ENCODE assay signal across 21 mouse cellular contexts in genomic region chr15:80934841-80935240, GRCm38 (mm10).
"Had no signal": no experiment of that assay in that cellular context is flagged by ENCODE, and none has a peak within 500 bp of the region (broad histone marks: within the 10 kb centered on the region; RNA-seq: fewer than 3 reads in every experiment).

No protein-coding gene starts in this region.

- H3K27ac ChIP-seq: liver, embryonic 13.5 days; liver, embryonic 15.5 days; macrophage; midbrain, embryonic 13.5 days; neural tube, embryonic 13.5 days; neural tube, embryonic 15.5 days had no signal

- H3K4me1 ChIP-seq: midbrain, embryonic 13.5 days; neural tube, embryonic 13.5 days; neural tube, embryonic 15.5 days had no signal

- ATAC-seq: liver, postnatal 0 days; midbrain, embryonic 13.5 days; midbrain, embryonic 16.5 days had no signal

- H3K4me2 ChIP-seq: liver, embryonic 11.5 days; liver, embryonic 13.5 days; liver, embryonic 15.5 days; lung, embryonic 14.5 days; midbrain, embryonic 11.5 days; midbrain, embryonic 13.5 days; neural tube, embryonic 13.5 days; neural tube, embryonic 15.5 days had no signal

- H3K9ac ChIP-seq: liver, embryonic 13.5 days; liver, embryonic 15.5 days; liver, postnatal 0 days; lung, embryonic 14.5 days; midbrain, embryonic 13.5 days; neural tube, embryonic 13.5 days; neural tube, embryonic 15.5 days had no signal

- H3K4me3 ChIP-seq: liver, embryonic 13.5 days; liver, embryonic 15.5 days; megakaryocyte, embryonic 14.5 days; midbrain, embryonic 13.5 days; myocyte; neural tube, embryonic 13.5 days; neural tube, embryonic 15.5 days had no signal

- H3K27me3 ChIP-seq: liver, embryonic 13.5 days; liver, embryonic 15.5 days; megakaryocyte, embryonic 14.5 days; midbrain, embryonic 13.5 days; neural tube, embryonic 13.5 days; neural tube, embryonic 15.5 days had no signal

- H3K9me3 ChIP-seq: liver, embryonic 13.5 days; liver, embryonic 15.5 days; megakaryocyte, embryonic 14.5 days; midbrain, embryonic 13.5 days; neural tube, embryonic 13.5 days; neural tube, embryonic 15.5 days had no signal

- DNase-seq: liver; liver, embryonic 13.5 days; liver, postnatal 0 days; lung, embryonic 14.5 days; lung, postnatal 14 days; lung, postnatal 36 days; retina, postnatal 1 day; right cerebral cortex, adult 18-20 months; right cerebral cortex, postnatal 25 days; right cerebral cortex, postnatal 4 days; spleen, adult 18-20 months had no signal
